ENCODE assay signal across 8 mouse cellular contexts in genomic region chr3:83273555-83274244, GRCm38 (mm10).
A peak's percentile ranks its signal among the peaks of the same experiment; 100 is the strongest.
DNase-seq lines count a peak whose midpoint lies in the region; ATAC-seq lines count a peak whose summit lies in the region.

No protein-coding gene starts in this region.

- H3K9me3 ChIP-seq in hindbrain, embryonic 10.5 days = no peaks in the 10 kb centered on the region
- no peaks in the 10 kb centered on the region for H3K9me3 ChIP-seq in lung, embryonic 16.5 days (ENCODE audit: control insufficient read depth, low read length)

- no peaks in the 10 kb centered on the region for H3K36me3 ChIP-seq in hindbrain, embryonic 10.5 days
- no peaks in the 10 kb centered on the region for H3K36me3 ChIP-seq in lung, embryonic 16.5 days (ENCODE audit: control insufficient read depth, insufficient read depth, low read length)

- H3K4me2 ChIP-seq in lung, embryonic 16.5 days (ENCODE audit: low read depth, low read length) = peak overlapping the region; percentile 46

- peak; percentile 51 for DNase-seq in Muller cell, postnatal 12 days (ENCODE audit: inconsistent ontology term)
- peak; percentile 15 for DNase-seq in cerebellum, adult 11-12 months
- peak; percentile 63 for DNase-seq in hindbrain, embryonic 10.5 days (ENCODE audit: low spot score)
- peak; percentile 59 to 76 for DNase-seq in layer of hippocampus, adult 8-10 months (ENCODE audit: low spot score in 2 of 2)
- peak; percentile 36 for DNase-seq in retina, adult 2 months (ENCODE audit: low read depth, low spot score)

- no peak overlapping the region for H3K4me3 ChIP-seq in hindbrain, embryonic 10.5 days
- no peak overlapping the region for H3K4me3 ChIP-seq in lung, embryonic 16.5 days (ENCODE audit: low read length)

- no peak overlapping the region for H3K9ac ChIP-seq in lung, embryonic 16.5 days (ENCODE audit: low read length)

- no peak overlapping the region for H3K27ac ChIP-seq in hindbrain, embryonic 10.5 days
- no peak overlapping the region for H3K27ac ChIP-seq in lung, embryonic 16.5 days (ENCODE audit: low read length)

- no peaks in the 10 kb centered on the region for H3K4me1 ChIP-seq in hindbrain, embryonic 10.5 days (replicated peaks)
- H3K4me1 ChIP-seq in lung, embryonic 16.5 days (replicated peaks; ENCODE audit: control insufficient read depth, insufficient read depth, low read length) = no peaks in the 10 kb centered on the region

- 41% methylated on average over 19 of the region's 19 CpGs for WGBS in hindbrain, embryonic 10.5 days
- 36% methylated on average over 19 of the region's 19 CpGs for WGBS in lung, embryonic 16.5 days

- no peaks in the 10 kb centered on the region for H3K27me3 ChIP-seq in hindbrain, embryonic 10.5 days (ENCODE audit: insufficient read depth, poor library complexity, severe bottlenecking)
- H3K27me3 ChIP-seq in lung, embryonic 16.5 days (ENCODE audit: control insufficient read depth, insufficient read depth, low read depth, low read length) = no peaks in the 10 kb centered on the region

- ATAC-seq in frontal cortex, adult (ENCODE audit: low TSS enrichment) = peak; percentile 96
- ATAC-seq in lung, embryonic 16.5 days (ENCODE audit: low read depth) = peak; percentile 71
- no peak for ATAC-seq in erythroblast, adult 5-6 weeks (replicated peaks; ENCODE audit: low FRiP score, poor library complexity, severe bottlenecking)

Comparison
In these comparisons a context has a peak if more than half of its experiments do, and no peak if none do; other contexts are left out.
1. DNase-seq: peak in every context shown above with its lines; median percentile 68 in layer of hippocampus, adult 8-10 months; 63 in hindbrain, embryonic 10.5 days; 51 in Muller cell, postnatal 12 days; 36 in retina, adult 2 months; 15 in cerebellum, adult 11-12 months.